Mouse (Mus musculus) bone marrow, adult 2 months (tissue): Measurements from ENCODE around the gene Lnpk.

Source experiments
- CTCF ChIP-seq: fragments of 200-500 bp; IDR thresholded peaks from 2 replicates; pipeline ENCODE4 v1.5.1; 2011; ENCODE audit warnings: low read length, control low read depth; ENCODE audit not compliant: control insufficient read depth, insufficient read depth
- POLR2A ChIP-seq: fragments of 200-500 bp; IDR thresholded peaks from 2 replicates; pipeline ENCODE4 v1.6.1; 2011; ENCODE audit warnings: low read depth, mild to moderate bottlenecking, control low read depth, low read length, borderline replicate concordance; ENCODE audit not compliant: control insufficient read depth

- no peak for TF ChIP-seq CTCF
- no peak for TF ChIP-seq POLR2A
These were observed 24.8 kb upstream of the Lnpk start for GRCm38 (mm10) chr2:74604011-74604410.
